Mouse (Mus musculus): ENCODE data around the gene Sytl1.

Sytl1 gene

DNA sequence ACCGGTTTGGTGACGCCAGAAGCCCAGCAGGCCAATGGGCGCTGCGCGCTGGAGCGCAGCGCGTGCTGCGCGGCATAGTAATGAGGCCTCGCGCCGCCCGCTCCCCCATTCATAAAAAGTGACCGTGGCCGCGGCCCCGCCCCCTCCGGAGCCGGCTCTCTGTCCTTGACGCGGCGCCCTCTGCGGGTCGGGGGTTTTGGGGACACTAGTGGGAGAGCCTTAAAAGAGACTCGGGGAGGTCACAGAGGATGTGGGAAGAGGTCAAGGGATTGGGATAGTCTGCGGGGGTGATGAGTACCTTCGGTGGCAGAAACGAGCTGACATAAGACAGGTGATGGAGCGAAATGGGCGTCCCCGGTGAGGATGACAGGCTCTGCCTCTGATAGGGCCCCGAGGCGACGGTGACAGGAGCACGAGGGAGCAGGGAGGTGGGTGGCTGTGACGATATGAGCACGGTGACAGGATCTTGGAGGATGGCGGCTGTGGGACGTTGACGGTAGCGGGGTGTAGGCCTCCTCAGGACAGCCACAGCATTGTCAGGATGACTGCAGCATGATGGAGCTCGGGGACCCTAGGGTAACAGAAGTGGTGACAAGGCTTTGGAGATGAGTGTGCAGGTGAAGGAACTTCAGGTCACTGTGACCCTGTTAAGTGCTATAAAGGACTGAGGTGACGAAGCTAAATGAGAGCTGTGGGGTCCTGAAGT is 50.2 kb downstream of the Sytl1 start:
- DNase-seq (ENCODE audit: low spot score in 2 of 2), result peak; percentile 52 to 70

DNA sequence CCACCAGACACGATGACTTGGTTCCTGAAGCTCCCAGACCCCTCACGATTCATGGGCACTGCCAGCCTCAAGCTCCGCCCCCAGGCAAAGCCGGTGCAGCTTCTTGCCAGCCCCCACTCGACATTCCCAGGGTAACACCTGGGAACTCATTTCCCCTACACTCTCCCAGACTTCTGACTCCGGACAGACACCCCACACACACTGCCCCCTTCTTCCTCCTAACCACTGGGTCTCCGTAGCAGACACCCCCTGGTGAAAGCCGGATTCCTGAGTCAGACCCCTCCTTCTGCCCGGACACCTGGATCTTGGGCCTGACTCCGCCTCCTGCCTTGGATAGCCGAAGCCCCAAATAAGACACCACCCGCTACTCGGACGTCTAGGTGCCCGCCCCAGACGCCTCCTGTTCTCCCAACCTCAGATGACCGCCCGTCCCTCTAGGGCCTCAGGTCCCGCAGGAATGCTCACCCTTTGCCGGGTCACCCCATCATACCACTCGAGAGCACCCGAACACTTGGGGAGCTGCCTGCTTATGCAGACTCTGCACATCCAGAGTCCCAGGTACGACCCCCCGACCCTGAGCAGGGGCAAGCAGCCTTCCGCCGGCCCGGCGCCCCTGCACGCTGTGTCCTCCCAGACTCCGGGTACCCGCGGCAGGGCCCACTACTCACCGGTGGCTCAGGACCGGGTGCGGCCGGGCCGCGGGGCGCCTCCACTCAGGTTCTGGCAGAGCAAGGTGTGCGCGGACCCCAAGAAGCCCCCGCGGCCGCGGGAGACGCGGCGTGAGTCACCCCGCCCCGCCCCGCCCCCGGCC is 51.0 kb downstream of the Sytl1 start, which contains the start of the genes Cd164l2 and Gpr3:
Gene Cd164l2 (plus strand): TSS at position 381 of the 811 bp plus-strand sequence.
Gene Gpr3 (minus strand): TSS at position 786 of the 811 bp plus-strand sequence.
- DNase-seq (ENCODE audit: low spot score in 2 of 2), result no peak

DNA sequence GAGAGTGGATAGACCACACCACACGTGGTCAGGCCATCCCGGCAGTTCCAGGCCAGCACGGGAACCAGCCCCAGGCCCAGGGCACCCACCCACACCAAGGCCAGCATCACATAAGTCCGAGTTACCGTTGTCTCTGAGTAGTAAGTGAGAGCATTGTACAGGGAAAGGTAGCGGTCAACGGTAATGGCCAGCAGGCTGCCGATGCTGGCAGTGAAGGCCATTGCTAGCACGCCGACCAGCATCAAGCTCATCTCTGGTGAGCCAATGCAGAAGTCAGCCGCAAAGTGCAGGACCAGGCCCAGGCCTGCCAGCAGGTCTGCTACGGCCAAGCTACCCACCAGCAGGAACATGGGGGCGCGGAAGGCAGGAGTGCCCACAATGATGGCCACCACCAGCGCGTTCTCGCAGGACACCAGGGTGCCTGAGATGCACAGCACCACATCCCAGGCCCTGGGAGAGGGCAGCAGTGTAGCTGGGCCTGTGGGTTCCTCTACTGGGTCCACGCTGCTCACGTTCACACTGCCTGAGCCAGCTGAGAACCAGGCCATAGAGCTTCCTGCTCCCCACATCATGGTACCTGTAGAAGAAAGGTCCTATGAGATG is 52.0 kb downstream of the Sytl1 start:
- DNase-seq (ENCODE audit: low spot score in 2 of 2), result no peak

DNA sequence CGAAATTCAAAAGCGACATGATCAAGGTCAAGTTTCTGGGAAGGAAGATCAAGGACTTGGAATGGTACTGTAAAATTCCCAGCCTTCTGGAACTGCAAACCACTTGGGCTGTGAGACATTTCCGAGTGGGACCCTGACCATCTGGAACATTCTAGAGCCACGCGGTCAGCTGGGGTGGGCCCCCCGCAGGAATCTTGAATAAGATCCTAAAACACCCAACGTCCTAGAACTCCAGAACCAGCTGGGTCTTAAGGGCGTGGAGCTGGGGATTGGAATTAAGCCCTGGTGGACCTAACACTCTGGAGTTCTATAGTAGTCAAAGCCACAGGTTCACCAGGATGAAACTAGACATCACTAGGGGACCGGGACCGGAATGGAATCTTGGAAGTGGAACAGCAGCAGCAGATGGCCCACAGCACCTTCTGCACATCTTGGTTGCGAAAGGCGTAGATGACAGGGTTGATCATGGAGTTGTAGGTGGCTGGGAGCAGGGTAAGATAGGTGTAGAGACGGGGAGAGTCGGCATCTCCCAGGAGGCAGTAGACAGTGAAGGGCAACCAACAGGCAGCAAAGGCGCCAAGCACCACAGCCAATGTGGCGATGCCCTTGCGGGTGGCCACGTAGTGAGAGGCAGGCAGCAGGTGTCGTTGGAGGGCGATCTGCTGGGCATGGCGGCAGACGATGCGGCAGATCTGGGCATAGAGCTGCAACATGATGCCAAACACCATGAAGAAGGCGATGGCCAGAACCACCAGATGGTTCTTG is 52.7 kb downstream of the Sytl1 start:
- DNase-seq (ENCODE audit: low spot score in 2 of 2), result no peak

DNA sequence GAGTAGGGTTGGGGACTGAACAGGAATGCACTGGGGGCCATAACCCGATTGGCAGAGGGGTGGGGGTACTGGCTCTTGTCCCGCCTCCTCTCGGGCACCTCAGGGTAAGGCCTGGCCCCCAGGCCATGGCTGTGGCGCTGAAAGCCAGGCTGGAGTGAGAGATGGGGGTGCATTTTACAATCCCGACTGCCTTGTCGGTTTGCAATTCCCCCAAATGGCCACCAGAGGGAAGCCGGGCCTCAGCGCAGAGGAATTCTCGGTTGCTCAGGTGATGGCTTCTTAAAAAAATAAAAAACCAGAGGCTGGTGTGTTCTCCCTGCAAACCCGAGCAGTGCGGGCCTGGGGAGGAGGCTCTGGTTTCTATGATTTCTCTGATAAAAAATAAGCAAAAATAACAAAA is 53.5 kb downstream of the Sytl1 start:
- no peak for DNase-seq (ENCODE audit: low spot score in 2 of 2)

DNA sequence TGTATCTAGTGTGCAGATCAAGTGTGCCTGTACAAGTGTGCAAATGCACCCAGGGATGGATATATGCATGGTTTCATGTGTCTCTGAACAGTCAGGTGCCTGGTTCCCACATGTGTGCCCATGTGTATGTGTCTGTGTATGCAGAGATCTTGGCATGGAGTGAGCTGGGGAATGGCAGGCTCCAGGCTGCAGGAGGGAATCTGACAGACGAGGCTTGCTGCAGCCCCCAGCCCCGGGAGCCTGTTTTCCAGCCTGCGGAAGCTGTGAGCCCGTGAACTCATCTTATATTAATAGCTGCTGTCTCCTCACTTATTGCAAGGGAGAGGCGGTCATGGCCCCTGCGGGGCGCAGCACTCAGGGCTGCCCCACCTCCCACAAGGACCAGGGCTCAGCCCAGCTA is 58.5 kb downstream of the Sytl1 start:
- DNase-seq (ENCODE audit: low spot score in 2 of 2), result no peak

DNA sequence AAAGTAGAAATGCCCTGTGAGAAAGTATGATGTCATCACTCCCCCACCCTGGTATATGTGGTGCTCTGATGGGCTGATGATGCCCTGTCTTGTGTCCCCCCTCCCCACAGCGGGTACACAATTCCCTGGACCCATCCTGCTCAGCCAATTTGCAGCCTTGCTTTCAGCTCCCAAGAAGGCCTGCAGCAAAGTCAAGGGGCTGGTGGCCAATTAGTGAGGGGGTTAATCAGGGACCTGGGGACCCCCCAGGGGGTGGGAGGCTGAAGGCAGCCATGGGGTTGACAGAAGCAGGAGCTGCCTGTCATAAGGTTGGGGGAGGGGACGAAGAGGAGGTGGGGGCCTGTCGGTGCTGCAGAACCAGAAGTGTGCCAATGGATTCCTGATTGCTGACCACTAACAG is 59.3 kb downstream of the Sytl1 start:
- no peak for DNase-seq (ENCODE audit: low spot score in 2 of 2)

Measured in spleen, postnatal 14 days (tissue).